Mouse (Mus musculus) ES-E14 (cell line): ENCODE results near the gene H2-T3. TPM values are rescaled to one million over a fixed set of nuclear protein-coding genes. Genes with fewer than 3 reads are reported as not detected.
A peak's percentile ranks its signal among the peaks of the same experiment; 100 is the strongest.
"Not testable (repeated sequence)": the region's sequence is repeated elsewhere in the genome, so short reads cannot be mapped to it uniquely, and the experiment has no call there.

Experiments used
- DNase-seq: peaks from one replicate; pipeline ENCODE4 v3.0.0-alpha.2; 2013; ENCODE audit warnings: low read depth, low spot score
- H3K27ac ChIP-seq: 2 replicates; pipeline ENCODE4 v1.5.1; 2012; ENCODE audit warnings: low read depth, mild to moderate bottlenecking, low read length, moderate library complexity, mixed read lengths; ENCODE audit not compliant: poor library complexity, insufficient read depth, severe bottlenecking
- H3K36me3 ChIP-seq: 2 replicates; pipeline ENCODE4 v1.6.1; 2012; ENCODE audit warnings: mild to moderate bottlenecking, low read length, moderate library complexity, mixed read lengths; ENCODE audit not compliant: control insufficient read depth, poor library complexity, insufficient read depth, severe bottlenecking
- H3K4me1 ChIP-seq, 2 experiments: fragments of 150-350 bp in 1 of 2; sonication (generic) in 1 of 2; 2 replicates each; pipeline ENCODE4 v1.6.1; 2012; ENCODE audit warnings: low read length in 2 of 2, mild to moderate bottlenecking in 1 of 2, mixed read lengths in 1 of 2; ENCODE audit not compliant: control insufficient read depth in 2 of 2, insufficient read depth in 2 of 2, poor library complexity in 1 of 2
- H3K4me3 ChIP-seq, 2 experiments: fragments of 150-350 bp in 1 of 2; sonication (generic) in 1 of 2; 2 replicates each; pipeline ENCODE4 v1.5.1; 2012; ENCODE audit warnings: low read length in 2 of 2, low read depth in 1 of 2, mild to moderate bottlenecking in 1 of 2, mixed read lengths in 1 of 2; ENCODE audit not compliant: insufficient read depth in 1 of 2, poor library complexity in 1 of 2, severe bottlenecking in 1 of 2
- H3K9ac ChIP-seq: 2 replicates; pipeline ENCODE4 v1.6.1; 2012; ENCODE audit warnings: low read depth, mild to moderate bottlenecking, low read length, mixed read lengths; ENCODE audit not compliant: poor library complexity, insufficient read depth, severe bottlenecking
- H3K9me3 ChIP-seq: fragments of 150-350 bp; sonication (generic); 2 replicates; pipeline ENCODE4 v1.6.1; 2012; ENCODE audit warnings: low read depth, mild to moderate bottlenecking, low read length; ENCODE audit not compliant: control insufficient read depth, insufficient read depth
- CHD2 ChIP-seq: IDR thresholded peaks from 2 replicates; pipeline ENCODE4 v1.6.1; 2014; ENCODE audit warnings: mild to moderate bottlenecking, low read depth, low read length, inconsistent platforms
- HCFC1 ChIP-seq: IDR thresholded peaks from 2 replicates; pipeline ENCODE4 v1.6.1; 2012; ENCODE audit warnings: low read length, inconsistent platforms, borderline replicate concordance; ENCODE audit not compliant: insufficient read depth
- MAFK ChIP-seq: IDR thresholded peaks from 2 replicates; pipeline ENCODE4 v1.6.1; 2014; ENCODE audit warnings: mild to moderate bottlenecking, low read depth, low read length, inconsistent platforms; ENCODE audit not compliant: insufficient read depth
- ZC3H11A ChIP-seq: IDR thresholded peaks from 2 replicates; pipeline ENCODE4 v1.6.1; 2012; ENCODE audit warnings: low read depth, mild to moderate bottlenecking, inconsistent platforms, low read length, borderline replicate concordance
- ZNF384 ChIP-seq: IDR thresholded peaks from 2 replicates; pipeline ENCODE4 v1.6.1; 2012; ENCODE audit warnings: low read depth, low read length, inconsistent platforms
- in situ Hi-C, 2 experiments: fragments of 600-800 bp; cut with MboI; formaldehyde crosslinking; loops; one replicate each; pipeline ENCODE4 v1.15.1; 2025; ENCODE audit warnings: low sequenced_read_pairs in 2 of 2, inconsistent platforms in 1 of 2; ENCODE audit not compliant: unreplicated experiment in 2 of 2
- total RNA-seq: library from RNA; depleted of rRNA; stranded (reverse); fragments of 300-350 nt; gene quantifications from 2 replicates; pipeline ENCODE4 v1.2.3, GENCODE M21; 2012

Gene H2-T3
- total RNA-seq, 1 experiment, result 0.22 TPM

DNA sequence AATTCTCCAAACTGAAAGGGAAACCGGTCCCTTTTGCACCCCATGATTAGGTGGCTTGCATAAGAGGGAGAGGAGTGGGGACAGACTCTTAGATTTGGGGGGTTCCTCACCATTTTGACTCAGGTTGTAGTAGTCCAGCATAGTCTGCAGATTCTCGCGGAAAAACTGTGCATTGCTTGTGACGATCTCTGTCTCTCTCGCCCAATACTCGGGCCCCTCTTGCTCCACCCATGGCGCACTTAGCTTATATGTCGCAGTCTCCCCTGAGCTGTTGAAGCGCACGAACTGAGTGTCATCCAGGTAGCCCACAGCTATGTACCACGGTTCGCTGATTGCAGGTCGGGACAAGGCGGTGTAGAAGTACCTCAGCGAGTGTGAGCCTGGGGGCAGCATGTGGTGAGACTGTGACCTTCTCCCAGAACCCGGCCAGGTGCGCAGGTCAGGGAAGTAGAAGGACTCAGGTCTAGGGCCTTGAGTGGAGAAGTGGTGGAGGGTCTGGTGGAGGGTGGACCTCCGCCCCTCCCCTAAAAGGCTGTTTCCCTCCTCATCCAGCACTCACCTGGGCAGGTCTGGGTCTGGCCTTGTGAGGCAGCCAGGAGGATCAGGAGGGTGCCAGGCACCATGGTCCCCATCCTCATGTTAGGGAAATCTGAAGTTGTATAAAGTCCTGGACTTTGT, 457 bp downstream of the H2-T3 start:
- in situ Hi-C loops, result loop anchor here (10.0 kb wide), 1 partner anchor 125 kb away; no protein-coding TSS in a partner anchor
- H3K9me3 ChIP-seq, result no peaks in the 10 kb centered on the region
- peak overlapping the region; percentile 29 to 30; a peak in 2 of 4 replicates for H3K4me3 ChIP-seq
- no peak overlapping the region for H3K9ac ChIP-seq
- no peak overlapping the region for H3K27ac ChIP-seq
- no peaks in the 10 kb centered on the region for H3K36me3 ChIP-seq
- no peaks in the 10 kb centered on the region for H3K4me1 ChIP-seq
- TF ChIP-seq CHD2, result no peak
- TF ChIP-seq ZC3H11A, result no peak
- TF ChIP-seq ZNF384, result no peak
- TF ChIP-seq HCFC1, result no peak
- no peak for TF ChIP-seq MAFK
- DNase-seq, result no peak

DNA sequence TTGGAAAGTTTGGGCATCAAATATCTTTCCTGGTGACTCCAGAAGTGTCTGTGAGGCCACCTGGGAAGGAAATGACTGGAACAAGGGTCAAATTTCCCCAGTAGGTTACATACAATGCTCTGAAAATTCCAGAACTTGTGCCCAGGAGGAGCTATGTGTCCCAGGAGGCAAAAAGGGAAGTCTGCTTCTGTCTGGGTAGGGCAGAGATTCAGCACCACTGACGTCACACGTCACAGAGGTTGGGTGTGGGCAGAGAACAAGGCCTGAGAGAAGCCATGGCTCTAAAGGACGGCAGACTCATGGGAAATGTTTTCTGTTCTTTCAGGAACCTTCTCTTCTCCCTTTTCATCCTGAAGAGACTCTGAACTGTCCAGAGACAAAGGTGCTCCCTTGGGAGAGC, 2.5 kb downstream of the H2-T3 start:
- Histone ChIP-seq H3K4me3 (no peak overlapping the region), H3K36me3 (no peaks in the 10 kb centered on the region), H3K9ac (no peak overlapping the region), H3K4me1 (no peaks in the 10 kb centered on the region), H3K9me3 (no peaks in the 10 kb centered on the region), H3K27ac (no peak overlapping the region)
- no peak for DNase-seq
- TF ChIP-seq CHD2, result no peak
- in situ Hi-C loops, result loop anchor here (10.0 kb wide), 1 partner anchor 123 kb away; no protein-coding TSS in a partner anchor

DNA sequence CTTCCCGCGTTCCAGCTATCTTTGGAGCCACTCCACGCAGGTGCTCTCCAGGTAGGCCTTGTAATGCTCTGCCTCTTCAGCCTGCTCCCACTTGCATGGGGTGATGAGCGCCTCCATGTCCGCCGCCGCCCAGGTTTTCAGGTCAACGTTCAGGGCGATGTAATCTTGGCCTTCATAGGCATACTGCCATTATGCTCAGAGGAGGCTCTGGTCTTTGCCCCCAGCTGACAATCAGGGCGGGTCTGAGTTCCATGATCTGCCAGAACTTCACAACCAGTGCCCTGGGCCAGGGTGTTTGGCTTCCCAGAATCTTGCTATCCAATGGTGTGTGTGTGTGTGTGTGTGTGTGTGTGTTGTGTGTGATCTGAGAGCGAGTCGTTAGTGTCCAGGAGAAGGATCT, 7.9 kb downstream of the H2-T3 start:
- TF ChIP-seq CHD2, result no peak
- TF ChIP-seq MAFK, result no peak
- no peak for TF ChIP-seq HCFC1
- TF ChIP-seq ZNF384, result no peak
- TF ChIP-seq ZC3H11A, result no peak
- in situ Hi-C loops, result loop anchor here (10.0 kb wide), 1 partner anchor 117 kb away; no protein-coding TSS in a partner anchor
- no peak for DNase-seq
- Histone ChIP-seq H3K27ac (no peak overlapping the region), H3K9ac (no peak overlapping the region), H3K4me1 (no peaks in the 10 kb centered on the region), H3K36me3 (no peaks in the 10 kb centered on the region), H3K4me3 (peak overlapping the region in 1 of 2 experiments; percentile 39; a peak in 1 of 4 replicates), H3K9me3 (no peaks in the 10 kb centered on the region)

DNA sequence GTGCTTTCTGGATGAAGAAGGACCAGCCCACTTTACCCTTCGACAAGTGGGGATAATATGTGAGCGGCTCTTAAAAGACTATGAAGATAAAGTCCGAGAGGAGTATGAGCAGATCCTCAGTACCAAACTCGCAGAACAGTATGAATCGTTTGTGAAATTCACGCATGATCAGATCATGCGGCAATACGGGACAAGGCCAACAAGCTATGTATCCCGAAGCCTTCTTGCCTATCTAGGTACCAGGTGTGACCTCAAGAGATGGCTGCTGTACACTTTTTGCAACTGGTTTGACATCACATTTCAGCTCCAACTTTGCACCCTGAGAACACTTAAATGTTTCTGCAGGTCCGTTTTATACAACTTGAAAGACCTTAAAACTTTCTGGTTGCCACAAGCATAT, 10.6 kb downstream of the H2-T3 start:
- DNase-seq, H3K9ac ChIP-seq: not testable (repeated sequence)

DNA sequence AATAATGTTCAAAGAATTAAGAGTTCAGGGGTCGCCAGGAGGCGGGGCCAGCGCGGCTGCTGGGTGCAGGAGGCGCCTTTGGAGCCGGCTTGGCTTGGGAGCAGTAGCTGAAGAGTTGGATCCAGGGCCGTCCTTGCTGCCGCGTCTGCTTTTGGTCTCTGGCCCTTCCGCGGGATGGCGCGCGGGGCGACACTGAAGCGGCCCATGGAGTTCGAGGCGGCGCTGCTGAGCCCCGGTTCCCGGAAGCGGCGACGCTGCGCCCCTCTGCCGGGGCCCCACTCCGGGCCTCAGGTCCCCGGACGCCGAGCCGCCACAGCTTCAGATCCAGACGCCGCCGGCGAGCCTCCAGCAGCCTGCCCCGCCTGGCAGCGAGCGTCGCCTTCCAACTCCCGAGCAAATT, 11.1 kb downstream of the H2-T3 start:
- H3K27ac ChIP-seq, H3K4me3 ChIP-seq, H3K9me3 ChIP-seq, H3K9ac ChIP-seq, in situ Hi-C loops, DNase-seq, H3K36me3 ChIP-seq, H3K4me1 ChIP-seq: not testable (repeated sequence)

More for the DNA sequence above, 10.6 kb downstream of the H2-T3 start:
- H3K9me3 ChIP-seq, H3K27ac ChIP-seq, H3K4me1 ChIP-seq, H3K36me3 ChIP-seq, in situ Hi-C loops, H3K4me3 ChIP-seq: not testable (repeated sequence)

DNA sequence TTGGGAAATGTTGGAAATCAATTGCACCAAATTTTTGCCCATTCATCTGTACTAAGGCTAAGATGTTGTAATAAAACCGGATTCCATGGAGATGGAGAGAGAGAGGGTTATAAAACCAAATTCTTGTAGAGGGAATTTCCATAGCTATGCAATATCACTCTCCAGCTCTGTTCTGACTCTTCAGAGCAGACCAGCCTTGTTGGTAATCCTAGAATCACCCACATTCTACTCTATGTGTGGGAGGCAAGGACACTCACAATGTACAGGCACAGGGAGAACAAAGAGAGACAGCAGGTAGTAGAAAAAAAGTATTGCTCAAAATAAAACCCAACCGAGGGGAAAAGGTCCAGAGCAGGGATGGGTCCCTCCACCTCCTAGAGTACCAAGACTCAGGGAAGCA, 14.0 kb downstream of the H2-T3 start:
- H3K9me3 ChIP-seq, H3K27ac ChIP-seq, H3K4me1 ChIP-seq, in situ Hi-C loops, H3K36me3 ChIP-seq, H3K4me3 ChIP-seq, DNase-seq, H3K9ac ChIP-seq: not testable (repeated sequence)
